Mouse (Mus musculus) embryonic facial prominence, embryonic 10.5 days (tissue): ENCODE results near the gene Lrrc1. TPM values are rescaled to one million over a fixed set of nuclear protein-coding genes. Genes with fewer than 3 reads are reported as not detected.

ENCODE experiments used
- DNase-seq: peaks from one replicate; pipeline ENCODE4 v3.0.0-alpha.2; 2017; ENCODE audit warnings: low spot score
- H3K27ac ChIP-seq: fragments of 300-500 bp; sonication (generic); replicated peaks from 2 replicates; pipeline ENCODE4 v1.5.1; 2016; ENCODE audit warnings: mild to moderate bottlenecking
- H3K27me3 ChIP-seq: fragments of 300-500 bp; sonication (generic); replicated peaks from 2 replicates; pipeline ENCODE4 v1.6.1; 2016; ENCODE audit warnings: low read depth, mild to moderate bottlenecking; ENCODE audit not compliant: poor library complexity, severe bottlenecking
- H3K36me3 ChIP-seq: fragments of 300-500 bp; sonication (generic); replicated peaks from 2 replicates; pipeline ENCODE4 v1.6.1; 2016; ENCODE audit warnings: mild to moderate bottlenecking, moderate library complexity
- H3K4me1 ChIP-seq: fragments of 300-500 bp; sonication (generic); 2 replicates; pipeline ENCODE4 v1.6.1; 2016
- H3K4me3 ChIP-seq: fragments of 300-500 bp; sonication (generic); 2 replicates; pipeline ENCODE4 v1.5.1; 2016; ENCODE audit warnings: mild to moderate bottlenecking, moderate library complexity
- H3K9me3 ChIP-seq: fragments of 300-500 bp; sonication (generic); 2 replicates; pipeline ENCODE4 v1.6.1; 2016; ENCODE audit warnings: mild to moderate bottlenecking
- WGBS: fragments of 180-500 bp; shearing (Covaris S2); methylation state at CpG from one replicate; pipeline ENCODE4 v1.1.7; 2016; 5-methylcytosine and 5-hydroxymethylcytosine counted together
- polyA plus RNA-seq: library from polyadenylated mRNA; unstranded; fragments of >200 nt; fragmentation: Nextera tagmentation; extraction: Ambion mirVana; gene quantifications from 2 replicates; pipeline ENCODE4 v1.2.1, GENCODE M21; 2016

Lrrc1 gene
- polyA plus RNA-seq, 1 experiment from 2014 or later = 8.7 TPM

DNA sequence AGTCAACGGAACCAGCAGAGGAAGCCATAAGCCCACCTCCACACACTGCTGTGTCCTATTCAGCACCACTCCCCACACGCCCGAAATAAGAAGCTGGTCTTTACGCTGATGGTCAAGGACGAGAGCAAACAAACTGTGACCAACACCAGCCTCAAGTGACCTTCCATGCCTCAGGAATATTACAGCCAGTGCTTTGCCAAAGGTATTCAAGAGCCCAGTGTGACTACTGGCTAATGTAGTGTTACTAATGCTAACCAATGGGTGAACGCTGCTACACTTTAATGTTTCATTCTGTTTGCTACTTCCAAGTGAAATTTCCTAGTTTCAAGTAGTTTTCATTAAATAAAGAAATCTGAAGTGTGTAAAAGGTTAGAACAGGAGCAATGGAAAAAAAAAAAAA lies 105.3 kb downstream of the Lrrc1 start:
- H3K4me3 ChIP-seq = no peak overlapping the region
- no peak overlapping the region for H3K27ac ChIP-seq
- no peak for DNase-seq
- H3K36me3 ChIP-seq = peaks cover 33% of the 10 kb centered on the region; the same call in 1 of the 2 replicates
- peaks cover 6% of the 10 kb centered on the region for H3K4me1 ChIP-seq
- no peaks in the 10 kb centered on the region for H3K27me3 ChIP-seq
- no peaks in the 10 kb centered on the region for H3K9me3 ChIP-seq
- 88% methylated on average over 6 of the region's 6 CpGs for WGBS

DNA sequence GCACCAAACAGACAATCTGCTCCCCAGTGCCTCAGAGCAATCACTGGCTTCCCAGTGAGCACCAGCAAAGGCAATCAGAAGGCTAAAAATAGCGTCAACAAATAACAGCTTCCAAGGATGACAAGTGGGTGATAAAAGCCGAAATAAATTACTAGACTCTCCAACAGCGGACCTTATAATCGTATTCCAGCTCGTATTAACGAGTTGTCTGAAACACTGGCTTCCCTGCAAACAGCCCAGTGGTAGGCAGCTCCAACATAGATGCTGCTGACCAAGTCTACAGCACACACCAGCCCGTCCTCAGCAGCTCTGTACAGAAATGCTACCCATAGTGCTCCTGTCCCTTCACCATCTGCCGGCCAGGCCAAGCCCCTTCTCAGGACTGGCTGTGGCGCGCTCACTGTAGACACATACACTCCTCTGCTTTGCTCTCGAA lies 105.8 kb downstream of the Lrrc1 start:
- Histone ChIP-seq H3K27ac (no peak overlapping the region), H3K36me3 (peaks cover 37% of the 10 kb centered on the region), H3K4me1 (peaks cover 6% of the 10 kb centered on the region), H3K4me3 (no peak overlapping the region), H3K9me3 (no peaks in the 10 kb centered on the region), H3K27me3 (no peaks in the 10 kb centered on the region)
- WGBS = 88% methylated on average over 11 of the region's 11 CpGs
- no peak for DNase-seq

DNA sequence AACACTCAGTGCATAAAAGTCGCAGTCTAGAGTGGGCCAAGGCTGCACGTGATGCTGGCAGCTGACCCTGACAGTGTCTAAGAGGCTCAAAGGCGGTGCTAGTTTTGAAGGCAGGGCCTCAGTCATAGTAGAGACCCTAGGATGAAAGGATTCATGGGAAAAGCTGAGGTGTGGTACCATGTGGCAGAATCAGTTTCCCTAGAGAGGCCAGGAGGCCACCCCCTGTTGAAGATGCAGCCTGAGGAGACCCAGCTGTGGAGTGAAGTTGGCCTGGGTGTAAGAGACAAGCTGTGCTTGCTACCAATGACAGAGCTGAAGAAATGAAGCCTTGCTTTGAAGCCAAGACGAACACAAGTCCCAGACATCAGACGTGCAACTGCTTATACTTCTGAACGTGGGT lies 107.5 kb downstream of the Lrrc1 start:
- no peaks in the 10 kb centered on the region for H3K9me3 ChIP-seq
- no peak overlapping the region for H3K4me3 ChIP-seq
- no peak for DNase-seq
- no peak overlapping the region for H3K27ac ChIP-seq
- WGBS = 96% methylated on average over 6 of the region's 6 CpGs
- peaks cover 6% of the 10 kb centered on the region for H3K4me1 ChIP-seq
- H3K27me3 ChIP-seq = no peaks in the 10 kb centered on the region
- peaks cover 38% of the 10 kb centered on the region for H3K36me3 ChIP-seq

DNA sequence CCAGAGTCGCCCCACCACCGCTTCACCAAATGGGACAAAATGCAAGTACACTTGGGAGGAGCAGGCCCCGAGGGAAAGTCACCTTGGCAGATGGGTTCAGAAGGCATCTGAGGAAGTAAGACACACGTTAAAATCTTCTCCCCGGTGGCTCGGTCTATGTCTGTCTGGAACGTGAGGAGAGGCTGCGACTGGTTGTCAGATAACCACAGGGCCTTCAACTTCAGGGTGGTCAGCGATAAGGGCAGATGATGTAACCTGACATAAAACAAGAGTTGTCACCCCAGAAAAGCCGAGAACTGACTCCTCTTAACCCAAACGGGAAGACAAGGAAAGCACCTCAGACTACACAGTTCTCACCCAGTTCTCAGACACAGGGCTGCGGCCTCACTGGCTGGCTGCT lies 109.7 kb downstream of the Lrrc1 start:
- H3K36me3 ChIP-seq = peaks cover 37% of the 10 kb centered on the region
- WGBS = 81% methylated on average over 12 of the region's 12 CpGs
- H3K4me3 ChIP-seq = no peak overlapping the region
- H3K9me3 ChIP-seq = no peaks in the 10 kb centered on the region
- H3K4me1 ChIP-seq = peaks cover 6% of the 10 kb centered on the region
- no peak for DNase-seq
- no peaks in the 10 kb centered on the region for H3K27me3 ChIP-seq
- no peak overlapping the region for H3K27ac ChIP-seq

DNA sequence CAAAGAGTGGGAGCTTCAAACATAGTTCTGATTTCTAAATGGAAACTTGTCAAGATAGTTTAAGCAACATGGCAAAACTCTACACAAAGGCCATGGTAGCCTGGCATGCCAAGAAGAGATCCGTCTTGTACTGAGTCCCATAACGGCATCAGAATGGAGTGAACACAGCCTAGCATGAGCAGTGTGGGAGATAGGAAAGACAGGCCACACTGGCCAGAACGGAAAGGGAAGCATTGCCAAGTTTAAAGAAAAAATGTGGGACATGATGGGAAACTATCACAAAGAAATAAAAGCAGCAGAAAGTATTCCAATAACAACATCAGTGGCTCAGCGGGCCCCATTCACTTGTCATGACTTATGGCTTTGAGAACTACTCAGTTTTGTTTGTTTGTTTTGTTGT lies 111.2 kb downstream of the Lrrc1 start:
- WGBS = 91% methylated on average over 4 of the region's 4 CpGs
- no peak overlapping the region for H3K27ac ChIP-seq
- H3K27me3 ChIP-seq = no peaks in the 10 kb centered on the region
- H3K4me1 ChIP-seq = peaks cover 20% of the 10 kb centered on the region
- H3K36me3 ChIP-seq = peaks cover 37% of the 10 kb centered on the region
- H3K9me3 ChIP-seq = no peaks in the 10 kb centered on the region
- DNase-seq = no peak
- H3K4me3 ChIP-seq = no peak overlapping the region

DNA sequence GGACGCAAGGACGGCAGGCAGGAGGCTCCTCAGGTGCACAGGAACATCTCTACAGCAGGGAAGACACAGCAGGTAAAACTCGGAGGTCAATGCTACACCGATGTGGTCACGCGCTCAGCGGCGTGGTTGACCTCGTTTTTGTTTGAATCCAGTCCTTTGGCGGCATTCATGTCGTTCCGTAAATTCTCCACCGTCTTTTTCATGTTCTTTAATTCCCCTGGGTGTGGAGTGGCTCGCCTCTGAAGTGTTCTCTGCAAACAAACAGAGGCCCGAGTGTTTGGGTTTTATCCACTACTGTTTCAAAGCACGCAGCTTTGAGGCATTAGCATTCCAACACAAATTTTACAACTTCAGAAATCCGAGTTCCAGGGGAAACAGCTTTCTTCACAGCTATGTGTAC lies 112.6 kb downstream of the Lrrc1 start:
- no peak overlapping the region for H3K27ac ChIP-seq
- no peaks in the 10 kb centered on the region for H3K27me3 ChIP-seq
- no peak for DNase-seq
- peaks cover 29% of the 10 kb centered on the region for H3K36me3 ChIP-seq
- no peaks in the 10 kb centered on the region for H3K9me3 ChIP-seq
- H3K4me1 ChIP-seq = peaks cover 34% of the 10 kb centered on the region
- no peak overlapping the region for H3K4me3 ChIP-seq
- 73% methylated on average over 17 of the region's 17 CpGs for WGBS

DNA sequence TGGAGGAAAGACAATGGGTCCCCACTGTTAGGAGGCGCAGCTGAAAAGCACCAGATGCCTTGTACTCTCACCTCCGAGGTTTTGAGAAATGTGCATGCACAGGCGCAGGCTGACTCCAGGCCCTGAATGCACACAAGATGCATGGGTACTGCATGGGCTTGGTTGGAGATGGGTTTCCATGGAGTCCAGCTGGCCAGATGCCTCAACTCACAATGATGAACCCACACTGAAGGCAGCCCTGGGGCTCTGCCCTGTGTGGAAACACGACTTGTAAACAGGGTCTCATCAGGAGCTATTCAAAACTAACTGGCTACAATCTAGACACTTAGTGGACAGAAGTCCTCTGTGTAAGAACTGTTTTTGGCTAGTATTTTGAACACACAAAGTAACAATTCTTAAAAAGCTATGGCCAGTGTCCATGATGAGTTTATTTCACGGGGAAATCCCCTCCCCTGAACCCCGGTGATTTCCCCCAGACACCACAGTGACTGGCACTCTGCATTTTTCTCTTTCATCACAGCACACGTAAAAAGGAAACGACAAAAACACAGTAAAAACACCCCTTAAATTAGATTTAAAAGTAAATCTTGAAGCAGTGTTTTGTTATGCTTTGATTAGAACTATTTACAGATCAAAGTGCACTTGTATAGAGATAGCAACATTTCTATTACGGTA lies 114.1 kb downstream of the Lrrc1 start:
- no peak overlapping the region for H3K27ac ChIP-seq

DNA sequence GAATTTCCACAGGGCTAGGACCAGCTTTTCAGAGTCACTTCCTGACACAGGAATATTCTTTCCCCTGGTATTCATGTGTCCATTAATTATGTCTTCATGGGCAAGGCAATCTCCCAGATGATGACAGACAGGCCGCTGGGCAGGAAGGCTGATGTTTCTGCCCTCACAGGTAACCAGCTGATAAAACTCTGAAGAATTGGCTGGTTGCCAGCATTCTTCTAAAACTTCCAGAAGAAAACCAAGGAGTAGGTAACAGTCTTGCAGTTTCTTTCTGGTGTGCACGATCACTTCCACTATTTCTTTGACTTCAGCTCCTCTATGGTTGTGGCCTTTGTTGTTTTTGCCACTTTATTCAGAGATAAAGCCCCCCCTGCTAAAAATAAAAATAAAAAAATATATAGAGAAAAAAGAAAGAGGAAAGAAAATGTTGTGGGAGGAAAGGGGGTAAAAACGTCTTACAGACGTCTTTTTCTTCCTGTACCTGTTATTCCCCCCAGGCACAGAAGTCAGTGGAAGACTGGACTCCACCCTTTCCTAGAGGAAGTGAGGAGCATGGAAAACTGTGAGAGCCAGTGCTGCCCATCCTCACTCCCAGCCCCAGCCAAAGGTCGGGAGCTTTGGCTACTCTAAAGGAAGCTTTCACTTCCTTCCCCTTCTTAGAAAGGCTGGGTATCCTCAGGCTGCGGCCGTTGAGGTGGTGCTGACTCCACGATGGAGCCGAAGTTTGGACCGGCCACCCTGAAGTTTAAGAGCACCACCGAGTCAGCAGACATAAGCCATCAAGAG lies 115.2 kb downstream of the Lrrc1 start:
- 77% methylated on average over 11 of the region's 11 CpGs for WGBS
- no peaks in the 10 kb centered on the region for H3K27me3 ChIP-seq
- H3K9me3 ChIP-seq = no peaks in the 10 kb centered on the region
- H3K4me3 ChIP-seq = no peak overlapping the region
- DNase-seq = no peak
- H3K4me1 ChIP-seq = peaks cover 44% of the 10 kb centered on the region
- H3K27ac ChIP-seq = no peak overlapping the region; the same call in 1 of the 2 replicates
- H3K36me3 ChIP-seq = peaks cover 19% of the 10 kb centered on the region

More for the DNA sequence above, 114.1 kb downstream of the Lrrc1 start:
- H3K36me3 ChIP-seq = peaks cover 24% of the 10 kb centered on the region
- no peaks in the 10 kb centered on the region for H3K9me3 ChIP-seq
- no peak overlapping the region for H3K4me3 ChIP-seq
- WGBS = 82% methylated on average over 9 of the region's 9 CpGs
- no peak for DNase-seq
- no peaks in the 10 kb centered on the region for H3K27me3 ChIP-seq
- peaks cover 49% of the 10 kb centered on the region for H3K4me1 ChIP-seq

DNA sequence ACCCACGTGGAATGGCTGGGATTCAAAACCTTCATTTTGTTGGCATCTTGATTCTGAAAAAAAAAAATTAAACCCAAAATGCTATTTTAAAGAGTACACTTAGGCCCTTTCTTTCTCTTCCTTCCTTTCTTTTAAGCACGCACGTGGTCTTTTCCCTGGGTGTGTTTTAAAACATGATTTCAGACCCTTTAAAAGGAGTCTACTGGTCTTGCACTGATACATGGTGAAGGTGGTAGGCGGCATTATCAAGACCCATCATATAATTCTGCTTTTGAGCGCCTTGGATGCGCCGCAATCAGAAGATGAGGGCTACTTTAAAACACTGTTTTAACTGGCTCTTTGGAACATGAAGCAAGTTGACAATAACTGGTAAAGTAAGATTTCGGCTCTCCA lies 115.9 kb downstream of the Lrrc1 start:
- no peaks in the 10 kb centered on the region for H3K9me3 ChIP-seq
- H3K4me3 ChIP-seq = no peak overlapping the region
- H3K4me1 ChIP-seq = peaks cover 44% of the 10 kb centered on the region
- H3K27ac ChIP-seq = peak overlapping the region; percentile 81
- peaks cover 14% of the 10 kb centered on the region for H3K36me3 ChIP-seq
- H3K27me3 ChIP-seq = no peaks in the 10 kb centered on the region
- DNase-seq = no peak
- 86% methylated on average over 8 of the region's 8 CpGs for WGBS

DNA sequence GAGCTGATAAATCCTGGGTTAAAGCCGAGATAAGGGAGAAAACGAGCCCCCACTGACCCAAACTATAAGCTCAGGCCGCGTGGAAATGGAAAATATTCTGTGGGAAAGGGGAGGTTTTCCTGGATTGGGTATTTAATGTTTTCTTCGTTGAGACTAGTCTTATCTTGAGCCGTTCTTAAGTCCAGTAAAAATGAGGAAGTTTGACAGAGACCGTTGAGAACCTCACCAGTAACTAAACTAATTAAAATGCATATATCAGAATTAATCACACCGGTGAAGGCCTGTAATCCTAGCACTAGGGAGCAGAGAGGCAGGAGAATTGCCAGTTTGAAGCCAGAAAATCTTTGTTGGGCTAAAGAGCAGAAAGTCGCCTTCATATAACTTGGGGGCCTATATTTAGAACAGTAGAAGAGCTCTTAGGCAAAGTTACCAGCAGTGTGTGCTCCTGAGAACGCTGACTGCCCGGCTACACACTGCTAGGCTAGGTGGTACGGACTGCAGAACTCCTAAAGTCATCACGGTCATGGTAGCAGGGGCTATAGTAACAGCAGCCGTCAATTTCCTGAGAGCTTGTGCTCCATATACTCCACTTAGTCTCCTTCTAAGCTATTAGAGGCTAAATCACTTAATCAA lies 116.4 kb downstream of the Lrrc1 start:
- Histone ChIP-seq H3K4me3 (peak overlapping the region; percentile 41), H3K27ac (peak overlapping the region; percentile 81), H3K4me1 (peaks cover 44% of the 10 kb centered on the region), H3K27me3 (no peaks in the 10 kb centered on the region), H3K36me3 (peaks cover 14% of the 10 kb centered on the region; the same call in 1 of the 2 replicates), H3K9me3 (no peaks in the 10 kb centered on the region)
- 47% methylated on average over 14 of the region's 14 CpGs for WGBS
- no peak for DNase-seq

DNA sequence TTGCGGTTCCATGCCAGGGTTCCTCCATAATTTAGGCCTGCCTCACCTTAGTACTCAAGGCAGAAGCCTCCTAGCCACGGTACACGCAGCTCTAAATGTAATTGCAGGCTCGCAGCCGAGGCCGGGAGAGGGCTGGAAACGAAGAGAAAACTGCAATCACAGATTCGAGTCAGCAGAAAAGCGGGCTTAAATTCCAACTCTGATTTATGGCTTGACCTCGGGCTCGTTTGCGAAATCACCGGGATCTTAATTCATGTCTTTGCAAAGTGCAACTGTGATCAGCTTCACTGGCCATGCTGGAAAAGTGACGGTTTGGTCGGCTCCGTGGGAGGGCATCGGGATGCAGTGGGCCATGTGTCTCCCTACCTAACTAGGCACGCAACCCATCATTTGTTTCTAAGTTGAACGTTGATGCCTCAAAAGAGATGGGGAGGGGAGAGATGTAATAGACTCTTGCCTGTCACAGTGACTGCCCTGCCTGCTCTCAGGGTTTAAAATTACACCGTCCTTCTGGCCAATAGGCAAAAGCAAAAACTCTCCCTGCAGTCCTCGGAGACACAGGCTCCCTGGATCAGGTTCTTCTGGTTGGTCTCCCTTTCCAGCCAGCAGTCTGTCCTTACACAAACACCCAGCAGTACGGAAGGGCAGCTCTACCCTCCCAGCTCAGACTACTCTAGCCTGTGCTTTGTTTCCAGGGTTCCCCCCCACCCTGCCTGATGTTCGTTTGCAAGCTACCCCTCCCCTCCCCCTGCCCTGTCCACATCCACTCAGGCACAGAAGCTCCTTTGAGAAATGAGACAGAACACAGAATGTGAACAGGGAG lies 117.2 kb downstream of the Lrrc1 start:
- Histone ChIP-seq H3K36me3 (peaks cover 14% of the 10 kb centered on the region; the same call in 1 of the 2 replicates), H3K9me3 (no peaks in the 10 kb centered on the region), H3K4me1 (peaks cover 44% of the 10 kb centered on the region), H3K27ac (peak overlapping the region; percentile 81), H3K27me3 (no peaks in the 10 kb centered on the region), H3K4me3 (peak overlapping the region; percentile 41)
- 39% methylated on average over 23 of the region's 23 CpGs for WGBS
- peak; percentile 71 for DNase-seq

DNA sequence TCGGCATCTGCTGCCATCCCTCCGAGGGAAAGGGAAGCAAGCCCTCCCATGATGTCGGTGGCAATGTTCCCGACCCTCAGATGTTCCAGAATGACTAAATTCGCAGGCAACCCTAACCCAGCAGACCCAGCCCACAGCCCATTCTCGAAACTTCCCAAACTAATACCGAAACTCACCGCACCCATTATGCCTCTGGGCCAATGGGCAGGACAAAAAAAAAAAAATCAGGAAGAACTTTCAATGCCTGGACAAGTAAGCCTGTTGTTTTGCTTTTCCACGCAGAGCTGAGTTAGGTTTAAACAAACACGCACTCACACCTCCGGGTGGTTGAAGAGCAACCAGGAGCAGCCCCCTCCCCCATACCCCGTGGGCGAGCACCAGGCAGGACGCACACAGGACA lies 118.6 kb downstream of the Lrrc1 start:
- Histone ChIP-seq H3K27me3 (no peaks in the 10 kb centered on the region), H3K27ac (0 out of 2 replicates have a peak overlapping the region, but pooled peaks have one; percentile 30), H3K36me3 (peaks cover 4% of the 10 kb centered on the region; the same call in 1 of the 2 replicates), H3K9me3 (no peaks in the 10 kb centered on the region), H3K4me3 (no peak overlapping the region), H3K4me1 (peaks cover 44% of the 10 kb centered on the region)
- 50% methylated on average over 14 of the region's 14 CpGs for WGBS
- DNase-seq = peak; percentile 32
